Mouse (Mus musculus) limb, embryonic 13.5 days (tissue): ENCODE results near the gene Olfr555. TPM values are rescaled to one million over a fixed set of nuclear protein-coding genes. Genes with fewer than 3 reads are reported as not detected.
"Not testable (repeated sequence)": the region's sequence is repeated elsewhere in the genome, so short reads cannot be mapped to it uniquely, and the experiment has no call there.

Experiments
- ATAC-seq: fragments of 200-750 bp; cut with Nextera tagmentation; 2 replicates; pipeline ENCODE4 v1.8.0; 2017; ENCODE audit warnings: low read depth, moderate number of reproducible peaks, moderate TSS enrichment; ENCODE audit not compliant: low FRiP score
- H3K27ac ChIP-seq: fragments of 300-500 bp; sonication (generic); 2 replicates; pipeline ENCODE4 v1.5.1; 2015; ENCODE audit warnings: inconsistent platforms, mild to moderate bottlenecking, moderate library complexity
- H3K27me3 ChIP-seq: fragments of 300-500 bp; sonication (generic); 2 replicates; pipeline ENCODE4 v1.6.1; 2015; ENCODE audit warnings: mild to moderate bottlenecking, inconsistent platforms
- H3K36me3 ChIP-seq: fragments of 300-500 bp; sonication (generic); 2 replicates; pipeline ENCODE4 v1.6.1; 2015; ENCODE audit warnings: inconsistent platforms, mild to moderate bottlenecking, moderate library complexity
- H3K4me1 ChIP-seq: fragments of 300-500 bp; sonication (generic); 2 replicates; pipeline ENCODE4 v1.6.1; 2015; ENCODE audit warnings: inconsistent platforms
- H3K4me2 ChIP-seq: fragments of 300-500 bp; sonication (generic); replicated peaks from 2 replicates; pipeline ENCODE4 v1.6.1; 2015; ENCODE audit warnings: inconsistent platforms, mild to moderate bottlenecking, moderate library complexity
- H3K4me3 ChIP-seq: fragments of 300-500 bp; sonication (generic); 2 replicates; pipeline ENCODE4 v1.5.1; 2015; ENCODE audit warnings: moderate library complexity, mild to moderate bottlenecking, inconsistent platforms
- H3K9ac ChIP-seq: fragments of 300-500 bp; sonication (generic); 2 replicates; pipeline ENCODE4 v1.6.1; 2015; ENCODE audit warnings: mild to moderate bottlenecking, inconsistent platforms
- H3K9me3 ChIP-seq: fragments of 300-500 bp; sonication (generic); 2 replicates; pipeline ENCODE4 v1.6.1; 2016; ENCODE audit warnings: inconsistent platforms
- WGBS: fragments of 180-500 bp; shearing (Covaris S2); methylation state at CpG from one replicate; pipeline ENCODE4 v1.1.7; 2015; 5-methylcytosine and 5-hydroxymethylcytosine counted together
- polyA plus RNA-seq: library from polyadenylated mRNA; unstranded; fragments of >200 nt; fragmentation: Nextera tagmentation; extraction: Ambion mirVana; gene quantifications from 2 replicates; pipeline ENCODE4 v1.2.1, GENCODE M21; 2015

Gene Olfr555
- not detected in 2 replicates for polyA plus RNA-seq

DNA sequence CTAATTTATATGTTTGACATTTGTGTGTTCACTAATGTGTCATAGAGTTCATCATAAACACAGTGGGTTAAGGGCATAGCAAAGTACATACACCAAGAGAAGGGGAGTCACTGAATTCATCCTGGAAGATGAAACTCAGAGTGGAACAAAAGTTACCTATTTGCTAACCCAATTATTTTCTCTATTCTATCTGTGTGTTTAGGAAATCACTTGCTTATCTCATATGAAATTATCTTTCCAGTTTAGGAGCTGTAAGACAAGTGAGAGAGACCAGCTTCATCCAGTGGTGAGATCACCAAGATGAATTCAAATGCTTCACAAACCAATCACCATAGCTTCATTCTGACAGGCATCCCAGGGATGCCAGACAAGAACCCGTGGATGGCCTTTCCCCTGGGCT lies at the start of gene Olfr555:
Gene Olfr555 (plus strand): TSS at position 301 of the 400 bp plus-strand sequence.
- no peak within 1 kb of the TSS for H3K27ac ChIP-seq
- H3K4me2 ChIP-seq = no peak within 1 kb of the TSS
- H3K4me3 ChIP-seq = no peak within 1 kb of the TSS
- no peaks in the 10 kb centered on the region for H3K4me1 ChIP-seq
- H3K27me3 ChIP-seq = no peaks in the 10 kb centered on the region
- no peaks in the 10 kb centered on the region for H3K9me3 ChIP-seq
- H3K9ac ChIP-seq = no peak within 1 kb of the TSS
- H3K36me3 ChIP-seq = no peaks in the 10 kb centered on the region
- WGBS = 83% methylated on average over 1 of the region's 1 CpGs
- ATAC-seq = no peak

DNA sequence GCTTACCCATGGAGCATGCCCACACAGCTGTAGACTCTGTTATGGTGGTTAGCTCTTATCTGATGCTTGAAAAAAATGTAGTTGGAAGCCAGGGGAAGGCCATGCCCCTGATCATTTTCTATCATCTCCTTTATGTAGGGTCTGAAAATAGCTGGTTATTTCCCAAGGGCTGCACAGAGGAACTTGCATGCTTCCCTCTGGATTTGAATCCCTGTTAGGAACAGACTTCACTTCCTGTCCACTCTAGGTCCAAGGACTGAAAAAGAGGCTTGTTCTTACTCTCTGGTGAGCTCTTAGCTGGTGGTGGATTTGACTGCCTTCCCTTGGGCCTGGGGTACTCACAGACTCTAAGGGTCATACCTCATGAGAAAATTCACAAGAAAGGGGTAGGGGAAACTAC lies 40.5 kb upstream of the Olfr555 start, which contains the start of gene Olfr553:
Gene Olfr553 (minus strand): TSS at position 101 of the 400 bp plus-strand sequence.
- Histone ChIP-seq H3K9me3 (no peaks in the 10 kb centered on the region), H3K27ac (no peak within 1 kb of the TSS), H3K27me3 (no peaks in the 10 kb centered on the region), H3K36me3 (no peaks in the 10 kb centered on the region), H3K4me3 (no peak within 1 kb of the TSS), H3K4me2 (no peak within 1 kb of the TSS), H3K4me1 (no peaks in the 10 kb centered on the region), H3K9ac (no peak within 1 kb of the TSS)
- no peak for ATAC-seq

DNA sequence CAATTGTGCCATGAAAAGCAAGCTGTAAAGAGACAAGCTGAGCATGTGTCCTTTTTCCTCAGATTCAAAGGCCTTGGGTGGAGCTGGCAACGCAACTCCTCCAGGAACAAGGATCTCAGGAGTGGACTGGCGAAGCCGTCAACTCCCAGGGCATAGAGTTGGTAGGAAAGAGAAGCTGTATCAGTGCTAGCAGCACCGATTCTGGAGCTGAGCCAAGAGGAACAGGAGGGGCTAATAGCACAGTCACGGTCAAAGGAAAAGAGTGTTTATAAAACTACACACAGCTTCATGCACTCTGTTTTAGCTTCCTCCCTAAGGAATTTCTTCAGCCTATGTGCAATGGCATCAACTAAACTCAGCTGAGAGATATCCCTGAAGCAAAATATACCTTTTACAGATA lies 39.0 kb upstream of the Olfr555 start:
- no peak for ATAC-seq

DNA sequence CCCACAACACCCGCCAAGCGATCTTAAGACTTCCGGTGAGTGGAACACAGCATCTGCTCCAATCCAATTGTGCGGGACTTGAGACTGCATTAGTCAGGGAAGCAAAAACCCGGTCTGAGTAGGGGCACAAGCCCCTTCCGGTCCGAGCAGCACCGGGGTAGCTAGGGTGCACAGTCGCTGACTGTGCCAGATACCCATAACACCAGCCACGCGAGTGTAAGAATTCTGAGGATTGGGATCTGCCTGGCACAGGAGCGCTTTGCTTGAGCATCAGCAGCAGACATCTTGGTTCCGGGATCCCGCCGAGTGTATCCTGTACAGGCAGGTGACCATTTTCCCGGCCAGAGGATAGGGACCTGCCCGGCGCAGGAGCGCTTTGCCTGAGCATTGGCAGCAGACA lies 38.3 kb upstream of the Olfr555 start:
- H3K36me3 ChIP-seq, H3K4me2 ChIP-seq, H3K9me3 ChIP-seq, H3K9ac ChIP-seq, H3K4me3 ChIP-seq, H3K4me1 ChIP-seq, H3K27ac ChIP-seq, ATAC-seq, H3K27me3 ChIP-seq: not testable (repeated sequence)
- WGBS = 86% methylated on average over 19 of the region's 19 CpGs

More for the DNA sequence above, 39.0 kb upstream of the Olfr555 start:
- Histone ChIP-seq H3K9me3 (no peaks in the 10 kb centered on the region), H3K27ac (no peak overlapping the region), H3K9ac (no peak overlapping the region), H3K4me3 (no peak overlapping the region), H3K4me1 (no peaks in the 10 kb centered on the region), H3K4me2 (no peak overlapping the region), H3K36me3 (no peaks in the 10 kb centered on the region), H3K27me3 (no peaks in the 10 kb centered on the region)
- WGBS = 64% methylated on average over 5 of the region's 5 CpGs

DNA sequence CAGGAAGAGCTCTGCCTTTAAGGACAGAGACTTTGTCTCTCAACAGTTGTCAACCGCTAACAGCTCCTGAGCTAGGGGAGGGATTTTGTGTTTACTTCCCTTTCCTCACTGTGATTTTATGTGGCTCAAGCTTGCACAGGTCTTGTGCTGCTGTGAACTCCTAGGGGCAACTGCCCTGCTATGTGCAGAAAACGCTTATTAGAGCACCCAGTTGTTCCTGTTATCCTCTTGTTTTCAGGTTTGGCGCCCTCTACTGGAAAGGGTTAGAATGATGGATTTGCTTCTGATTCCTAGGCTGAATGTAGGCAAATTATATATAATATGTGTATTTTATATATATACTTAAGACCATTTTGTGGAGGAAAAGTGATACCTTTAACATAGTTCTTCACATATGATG lies 22.0 kb upstream of the Olfr555 start:
- Histone ChIP-seq H3K9ac (no peak overlapping the region), H3K27me3 (no peaks in the 10 kb centered on the region), H3K4me2 (no peak overlapping the region), H3K36me3 (no peaks in the 10 kb centered on the region), H3K9me3 (no peaks in the 10 kb centered on the region), H3K4me3 (no peak overlapping the region), H3K27ac (no peak overlapping the region), H3K4me1 (no peaks in the 10 kb centered on the region)
- WGBS = 32% methylated on average over 3 of the region's 3 CpGs
- ATAC-seq = no peak

DNA sequence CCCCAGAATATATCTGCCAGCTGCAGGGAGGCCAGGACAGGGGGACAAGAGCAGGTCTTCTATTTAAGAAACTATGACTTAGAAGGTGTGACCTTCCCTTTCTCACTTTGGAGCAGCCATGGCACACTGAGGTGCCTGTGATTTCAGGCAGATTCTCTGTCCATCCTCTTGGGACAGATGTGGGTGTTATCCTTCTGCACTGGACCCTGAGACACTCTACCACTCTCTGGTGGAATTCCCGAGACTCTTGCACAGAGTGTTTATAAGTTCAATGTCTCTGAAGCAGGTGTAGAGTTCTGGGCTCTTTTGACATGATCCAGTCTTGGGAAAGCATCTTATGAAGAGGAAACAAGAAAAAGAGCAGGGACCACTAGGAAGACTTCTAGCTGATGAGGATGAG lies 20.5 kb upstream of the Olfr555 start, which contains the start of gene Olfr554:
Gene Olfr554 (plus strand): TSS at position 301 of the 400 bp plus-strand sequence.
- no peak for ATAC-seq
- no peak within 1 kb of the TSS for H3K4me3 ChIP-seq

DNA sequence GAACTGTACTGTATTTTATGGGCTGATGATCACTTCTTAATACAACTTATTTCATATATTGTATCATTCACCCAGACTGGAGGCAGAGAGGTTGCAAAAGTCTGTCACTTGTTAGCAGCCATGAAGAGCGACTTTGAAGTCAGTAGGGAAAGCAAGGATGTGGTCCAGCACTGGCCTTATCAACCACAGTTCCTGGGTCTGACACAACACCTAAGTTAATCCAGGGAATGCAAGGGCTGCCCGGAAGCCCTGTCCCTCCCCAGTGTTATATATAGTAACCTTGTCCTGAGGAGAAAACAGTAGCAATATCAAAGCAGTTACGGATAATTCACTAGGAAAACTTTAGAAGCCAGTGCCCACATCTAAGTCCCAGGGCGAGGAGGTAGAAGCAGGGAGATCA lies 13.7 kb upstream of the Olfr555 start:
- ATAC-seq, H3K9me3 ChIP-seq, H3K36me3 ChIP-seq, H3K9ac ChIP-seq, H3K4me3 ChIP-seq, H3K27ac ChIP-seq, H3K4me2 ChIP-seq, H3K27me3 ChIP-seq, H3K4me1 ChIP-seq: not testable (repeated sequence)
- 78% methylated on average over 4 of the region's 4 CpGs for WGBS

More for the DNA sequence above, 20.5 kb upstream of the Olfr555 start, which contains the start of gene Olfr554:
- WGBS = 72% methylated on average over 1 of the region's 1 CpGs
- no peak within 1 kb of the TSS for H3K4me2 ChIP-seq
- H3K4me1 ChIP-seq = no peaks in the 10 kb centered on the region
- no peak within 1 kb of the TSS for H3K9ac ChIP-seq
- no peaks in the 10 kb centered on the region for H3K9me3 ChIP-seq
- no peaks in the 10 kb centered on the region for H3K36me3 ChIP-seq
- no peak within 1 kb of the TSS for H3K27ac ChIP-seq
- no peaks in the 10 kb centered on the region for H3K27me3 ChIP-seq

DNA sequence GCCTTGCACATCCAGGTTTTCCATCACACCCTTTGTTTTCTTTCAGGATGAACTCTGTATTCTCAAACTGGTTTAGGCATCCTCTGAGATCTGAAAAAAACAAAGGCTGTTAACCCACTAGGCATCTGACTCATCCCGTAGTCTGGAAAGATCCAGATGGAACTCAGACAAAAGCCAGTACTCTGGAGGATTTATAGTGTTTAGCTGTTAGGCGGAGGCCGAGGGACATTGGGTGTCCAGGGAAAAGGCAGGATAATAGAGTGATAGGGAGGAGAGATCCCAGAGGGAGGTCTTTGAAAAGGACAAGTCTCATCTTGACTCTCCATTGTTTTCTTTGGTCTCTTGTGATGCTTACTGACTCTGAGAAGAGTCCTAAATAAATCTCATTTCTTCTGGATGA lies 6.0 kb downstream of the Olfr555 start, which contains the start of gene Olfr556:
Gene Olfr556 (plus strand): TSS at position 301 of the 400 bp plus-strand sequence.
- no peak within 1 kb of the TSS for H3K4me2 ChIP-seq
- H3K4me1 ChIP-seq = no peaks in the 10 kb centered on the region
- H3K4me3 ChIP-seq = no peak within 1 kb of the TSS
- no peak for ATAC-seq
- H3K27ac ChIP-seq = no peak within 1 kb of the TSS
- WGBS = 67% methylated on average over 3 of the region's 3 CpGs
- no peaks in the 10 kb centered on the region for H3K9me3 ChIP-seq
- H3K36me3 ChIP-seq = no peaks in the 10 kb centered on the region
- no peaks in the 10 kb centered on the region for H3K27me3 ChIP-seq
- no peak within 1 kb of the TSS for H3K9ac ChIP-seq

DNA sequence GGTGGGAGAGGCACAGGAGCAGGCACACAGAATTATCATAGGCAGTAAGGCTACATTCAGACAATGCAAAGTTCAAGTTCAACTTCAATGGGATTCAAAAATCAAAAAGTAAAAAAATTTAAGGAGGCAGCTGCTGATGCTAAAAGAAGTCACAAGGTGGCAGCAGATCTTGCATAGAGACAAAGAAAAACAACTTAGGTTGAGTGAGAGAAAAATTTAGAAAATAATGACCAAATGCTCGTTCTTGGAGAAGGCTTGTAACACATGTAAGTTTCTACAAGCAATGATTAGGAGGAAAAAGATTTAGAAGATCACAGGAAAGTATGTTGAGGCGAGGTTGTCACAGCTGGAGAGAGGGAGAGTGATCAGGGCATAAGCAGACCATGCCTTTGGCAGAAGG lies 6.8 kb downstream of the Olfr555 start:
- Histone ChIP-seq H3K9me3 (no peaks in the 10 kb centered on the region), H3K36me3 (no peaks in the 10 kb centered on the region), H3K4me2 (no peak overlapping the region), H3K4me1 (no peaks in the 10 kb centered on the region), H3K27me3 (no peaks in the 10 kb centered on the region), H3K9ac (no peak overlapping the region), H3K4me3 (no peak overlapping the region), H3K27ac (no peak overlapping the region)
- no peak for ATAC-seq
- 30% methylated on average over 2 of the region's 2 CpGs for WGBS

DNA sequence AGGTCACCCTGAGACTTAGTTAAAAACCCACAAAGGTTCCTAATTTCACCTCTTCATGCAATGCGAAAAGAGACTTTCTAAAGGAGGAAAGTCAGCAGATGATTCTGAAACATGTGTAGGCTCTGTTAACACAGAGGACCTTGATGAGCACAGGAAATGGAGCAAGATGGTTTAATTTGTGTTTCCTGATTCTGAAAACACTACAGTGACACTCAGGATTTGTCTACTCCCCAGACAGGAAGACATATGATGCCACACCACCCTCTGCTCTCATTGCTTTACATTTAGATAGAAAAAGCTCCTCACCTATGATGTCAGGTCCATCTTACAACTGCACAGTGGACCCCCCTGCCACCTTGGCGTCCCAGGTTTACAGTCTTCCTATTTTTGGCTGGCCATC lies 17.6 kb downstream of the Olfr555 start:
- H3K27ac ChIP-seq = no peak overlapping the region
- H3K27me3 ChIP-seq = no peaks in the 10 kb centered on the region
- no peak overlapping the region for H3K9ac ChIP-seq
- no peak overlapping the region for H3K4me3 ChIP-seq
- no peak overlapping the region for H3K4me2 ChIP-seq
- peaks cover 17% of the 10 kb centered on the region for H3K36me3 ChIP-seq
- no peaks in the 10 kb centered on the region for H3K9me3 ChIP-seq
- no peaks in the 10 kb centered on the region for H3K4me1 ChIP-seq
- WGBS = 79% methylated on average over 2 of the region's 2 CpGs
- no peak for ATAC-seq

DNA sequence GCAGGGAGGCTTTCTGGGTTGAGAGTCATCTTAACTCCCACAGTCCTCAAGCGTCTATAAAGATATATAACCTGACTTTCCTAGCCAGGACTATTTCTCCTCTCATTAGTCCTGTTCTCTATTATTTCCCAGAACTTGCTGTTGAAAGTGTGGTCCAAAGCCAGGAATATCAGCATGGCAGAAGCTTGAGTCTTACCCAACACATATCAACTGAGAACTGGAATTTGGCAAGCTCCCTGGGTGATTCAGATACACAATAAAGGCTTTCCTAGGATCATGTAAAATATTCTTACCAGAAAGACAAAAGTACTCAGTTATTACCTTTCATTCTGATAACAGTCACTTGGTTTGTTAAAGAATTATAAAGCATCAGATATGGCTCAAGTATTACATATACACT lies 23.3 kb downstream of the Olfr555 start:
- no peak overlapping the region for H3K9ac ChIP-seq
- 88% methylated on average over 1 of the region's 1 CpGs for WGBS

DNA sequence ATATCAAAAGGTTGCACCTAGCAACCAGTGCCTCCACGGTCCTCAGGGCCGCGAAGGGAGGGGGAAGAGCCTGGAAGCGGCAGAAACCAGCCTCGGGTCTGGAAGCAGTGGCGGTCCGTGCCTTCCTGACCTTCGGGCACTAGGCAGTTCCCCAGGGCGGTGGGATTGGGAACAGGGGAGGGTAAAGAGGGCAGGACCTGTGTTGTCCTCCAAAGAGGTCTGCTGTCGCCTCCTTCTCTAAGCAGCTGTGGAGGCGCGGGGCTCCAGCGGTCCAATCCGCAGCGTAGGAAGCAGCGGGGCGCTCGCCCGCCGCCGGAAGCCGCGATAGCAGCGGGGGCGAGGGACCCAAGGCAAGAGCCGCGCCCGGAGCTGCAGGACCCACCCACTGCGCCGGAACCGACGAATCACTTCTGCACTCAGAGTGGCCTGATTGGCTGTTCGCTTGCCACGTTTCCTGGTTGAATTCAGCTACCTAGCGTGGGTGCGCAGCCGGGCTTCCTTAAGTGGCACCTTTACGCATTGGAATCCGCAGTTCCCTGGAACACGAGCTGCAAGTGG lies 28.4 kb downstream of the Olfr555 start, which contains the start of gene Trim68:
Gene Trim68 (minus strand): TSS at position 384 of the 558 bp plus-strand sequence.
- H3K36me3 ChIP-seq = peaks cover 3% of the 10 kb centered on the region; the same call in 1 of the 2 replicates
- H3K4me1 ChIP-seq = 0 out of 2 replicates have a peak, but pooled peaks cover 4% of the 10 kb centered on the region
- no peaks in the 10 kb centered on the region for H3K9me3 ChIP-seq
- H3K9ac ChIP-seq = peak within 1 kb of the TSS; percentile 75
- peak; percentile 100 for ATAC-seq
- no peaks in the 10 kb centered on the region for H3K27me3 ChIP-seq
- no peak within 1 kb of the TSS; the same call in 1 of the 2 replicates for H3K27ac ChIP-seq
- H3K4me2 ChIP-seq = peak within 1 kb of the TSS; percentile 65
- under 1% methylated on average over 40 of the region's 40 CpGs for WGBS
- peak within 1 kb of the TSS; percentile 57 for H3K4me3 ChIP-seq

More for the DNA sequence above, 23.3 kb downstream of the Olfr555 start:
- H3K9me3 ChIP-seq = no peaks in the 10 kb centered on the region
- H3K4me1 ChIP-seq = no peaks in the 10 kb centered on the region
- ATAC-seq = no peak
- H3K27ac ChIP-seq = no peak overlapping the region
- H3K36me3 ChIP-seq = peaks cover 23% of the 10 kb centered on the region
- H3K27me3 ChIP-seq = no peaks in the 10 kb centered on the region
- no peak overlapping the region for H3K4me3 ChIP-seq
- no peak overlapping the region for H3K4me2 ChIP-seq
